Mouse (Mus musculus) cortical plate, adult 2 months (tissue): ENCODE data around the gene Wwp2.

Experiments used
- CTCF ChIP-seq: fragments of 200-500 bp; IDR thresholded peaks from 2 replicates; pipeline ENCODE4 v1.5.1; 2011; ENCODE audit warnings: mild to moderate bottlenecking, control low read depth, low read length; ENCODE audit not compliant: insufficient read depth; ENCODE audit errors: extremely low read depth
- POLR2A ChIP-seq: fragments of 200-500 bp; IDR thresholded peaks from 2 replicates; pipeline ENCODE4 v1.6.1; 2011; ENCODE audit warnings: mild to moderate bottlenecking, low read length, control low read depth; ENCODE audit not compliant: insufficient read depth; ENCODE audit errors: extremely low read depth

DNA sequence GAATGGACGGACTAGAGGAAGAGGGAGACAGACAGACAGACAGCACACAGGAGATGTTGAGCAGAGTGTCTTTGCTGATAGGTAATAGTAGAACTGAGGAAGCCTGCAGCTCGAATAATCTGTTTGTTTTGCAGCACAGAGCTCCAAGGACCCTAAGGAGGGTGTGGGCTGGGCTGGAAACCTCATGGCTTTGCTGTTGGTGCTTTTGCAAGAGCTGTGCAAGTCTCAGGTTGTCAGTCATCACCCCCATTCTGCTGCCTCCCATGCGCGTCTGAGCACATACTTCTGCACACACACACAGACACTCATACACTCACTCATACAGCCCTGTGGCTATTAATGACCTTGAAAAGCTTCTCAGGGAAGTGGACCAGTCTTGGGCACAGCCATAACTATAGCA, 101.3 kb downstream of the Wwp2 start:
- no peak for TF ChIP-seq CTCF
- TF ChIP-seq POLR2A: no peak
